Mouse (Mus musculus): ENCODE data around the gene Atpaf2. TPM values are rescaled to one million over a fixed set of nuclear protein-coding genes. Genes with fewer than 3 reads are reported as not detected.

The Atpaf2 gene
- polyA plus RNA-seq, 1 experiment from 2014 or later: 48.3 TPM

- Histone ChIP-seq H3K27ac (no peak overlapping the region), H3K9me3 (no peaks in the 10 kb centered on the region), H3K36me3 (no peaks in the 10 kb centered on the region), H3K4me2 (no peak overlapping the region), H3K4me3 (replicated peaks) (no peak overlapping the region), H3K9ac (no peak overlapping the region), H3K4me1 (no peaks in the 10 kb centered on the region), H3K27me3 (replicated peaks) (no peaks in the 10 kb centered on the region)
- 80% methylated on average over 6 of the region's 6 CpGs for WGBS
- no peak for ATAC-seq (ENCODE audit: insufficient read depth, low FRiP score, low read depth)
These were observed 26.9 kb downstream of the Atpaf2 start for GRCm38 (mm10) chr11:60391346-60391745.

GRCm38 (mm10) chr11:60387944-60388343 is 30.3 kb downstream of the Atpaf2 start:
- Histone ChIP-seq H3K27me3 (replicated peaks) (0 out of 2 replicates have a peak, but pooled peaks cover 4% of the 10 kb centered on the region), H3K4me2 (no peak overlapping the region), H3K4me3 (replicated peaks) (no peak overlapping the region), H3K9me3 (no peaks in the 10 kb centered on the region), H3K36me3 (no peaks in the 10 kb centered on the region), H3K27ac (no peak overlapping the region), H3K4me1 (peaks cover 5% of the 10 kb centered on the region; the same call in 1 of the 2 replicates), H3K9ac (no peak overlapping the region)
- 82% methylated on average over 2 of the region's 2 CpGs for WGBS
- ATAC-seq (ENCODE audit: insufficient read depth, low FRiP score, low read depth): no peak

GRCm38 (mm10) chr11:60385946-60386345 is 32.3 kb downstream of the Atpaf2 start:
- Histone ChIP-seq H3K4me3 (replicated peaks) (no peak overlapping the region), H3K36me3 (no peaks in the 10 kb centered on the region), H3K9me3 (no peaks in the 10 kb centered on the region), H3K9ac (no peak overlapping the region), H3K27me3 (replicated peaks) (0 out of 2 replicates have a peak, but pooled peaks cover 4% of the 10 kb centered on the region), H3K4me1 (peaks cover 5% of the 10 kb centered on the region; the same call in 1 of the 2 replicates), H3K27ac (no peak overlapping the region), H3K4me2 (no peak overlapping the region)
- 78% methylated on average over 5 of the region's 5 CpGs for WGBS
- no peak for ATAC-seq (ENCODE audit: insufficient read depth, low FRiP score, low read depth)

- Histone ChIP-seq H3K27me3 (replicated peaks) (0 out of 2 replicates have a peak, but pooled peaks cover 4% of the 10 kb centered on the region), H3K4me1 (peaks cover 5% of the 10 kb centered on the region; the same call in 1 of the 2 replicates), H3K36me3 (no peaks in the 10 kb centered on the region), H3K9ac (no peak overlapping the region), H3K4me3 (replicated peaks) (no peak overlapping the region), H3K4me2 (peak overlapping the region; percentile 34), H3K27ac (no peak overlapping the region), H3K9me3 (no peaks in the 10 kb centered on the region)
- no peak for ATAC-seq (ENCODE audit: insufficient read depth, low FRiP score, low read depth)
- WGBS: 6% methylated on average over 16 of the region's 16 CpGs
These were observed 33.4 kb downstream of the Atpaf2 start for GRCm38 (mm10) chr11:60384762-60385421.

GRCm38 (mm10) chr11:60383518-60383917 is 34.7 kb downstream of the Atpaf2 start:
- H3K9ac ChIP-seq: no peak overlapping the region
- 91% methylated on average over 6 of the region's 6 CpGs for WGBS
- ATAC-seq (ENCODE audit: insufficient read depth, low FRiP score, low read depth): no peak

GRCm38 (mm10) chr11:60374481-60374880 is 43.8 kb downstream of the Atpaf2 start:
- Histone ChIP-seq H3K27me3 (replicated peaks) (no peaks in the 10 kb centered on the region), H3K4me3 (replicated peaks) (no peak overlapping the region), H3K4me2 (no peak overlapping the region), H3K27ac (no peak overlapping the region), H3K9me3 (no peaks in the 10 kb centered on the region), H3K4me1 (no peaks in the 10 kb centered on the region), H3K9ac (no peak overlapping the region), H3K36me3 (no peaks in the 10 kb centered on the region)
- WGBS: 79% methylated on average over 6 of the region's 6 CpGs
- no peak for ATAC-seq (ENCODE audit: insufficient read depth, low FRiP score, low read depth)

More at GRCm38 (mm10) chr11:60383518-60383917, 34.7 kb downstream of the Atpaf2 start:
- Histone ChIP-seq H3K27ac (no peak overlapping the region), H3K36me3 (no peaks in the 10 kb centered on the region), H3K4me1 (peaks cover 5% of the 10 kb centered on the region; the same call in 1 of the 2 replicates), H3K27me3 (replicated peaks) (0 out of 2 replicates have a peak, but pooled peaks cover 4% of the 10 kb centered on the region), H3K4me3 (replicated peaks) (no peak overlapping the region), H3K4me2 (no peak overlapping the region), H3K9me3 (no peaks in the 10 kb centered on the region)

- ATAC-seq (ENCODE audit: insufficient read depth, low FRiP score, low read depth): no peak
- H3K27me3 ChIP-seq (replicated peaks): no peaks in the 10 kb centered on the region
- no peak overlapping the region for H3K4me2 ChIP-seq
- H3K9ac ChIP-seq: no peak overlapping the region
- WGBS: 80% methylated on average over 13 of the region's 13 CpGs
- peaks cover 5% of the 10 kb centered on the region for H3K4me1 ChIP-seq
- H3K36me3 ChIP-seq: no peaks in the 10 kb centered on the region
- H3K4me3 ChIP-seq (replicated peaks): no peak overlapping the region
- no peak overlapping the region for H3K27ac ChIP-seq
- no peaks in the 10 kb centered on the region for H3K9me3 ChIP-seq
These were observed 47.8 kb downstream of the Atpaf2 start for GRCm38 (mm10) chr11:60370431-60370830.

- H3K9me3 ChIP-seq: no peaks in the 10 kb centered on the region
- no peaks in the 10 kb centered on the region for H3K27me3 ChIP-seq (replicated peaks)
- WGBS: 69% methylated on average over 4 of the region's 4 CpGs
- H3K4me1 ChIP-seq: peaks cover 8% of the 10 kb centered on the region
- ATAC-seq (ENCODE audit: insufficient read depth, low FRiP score, low read depth): no peak
- no peak overlapping the region for H3K27ac ChIP-seq
- H3K36me3 ChIP-seq: no peaks in the 10 kb centered on the region
- no peak overlapping the region for H3K9ac ChIP-seq
- H3K4me3 ChIP-seq (replicated peaks): no peak overlapping the region
- no peak overlapping the region for H3K4me2 ChIP-seq
These were observed 48.8 kb downstream of the Atpaf2 start for GRCm38 (mm10) chr11:60369448-60369847.

GRCm38 (mm10) chr11:60368909-60369308 is 49.3 kb downstream of the Atpaf2 start:
- WGBS: 70% methylated on average over 4 of the region's 4 CpGs
- Histone ChIP-seq H3K4me3 (replicated peaks) (no peak overlapping the region), H3K4me2 (no peak overlapping the region), H3K36me3 (no peaks in the 10 kb centered on the region), H3K9ac (no peak overlapping the region), H3K27ac (no peak overlapping the region), H3K9me3 (no peaks in the 10 kb centered on the region), H3K4me1 (peaks cover 8% of the 10 kb centered on the region), H3K27me3 (replicated peaks) (no peaks in the 10 kb centered on the region)
- ATAC-seq (ENCODE audit: insufficient read depth, low FRiP score, low read depth): no peak

GRCm38 (mm10) chr11:60367256-60367655 is 51.0 kb downstream of the Atpaf2 start:
- no peak for ATAC-seq (ENCODE audit: insufficient read depth, low FRiP score, low read depth)
- Histone ChIP-seq H3K9me3 (no peaks in the 10 kb centered on the region), H3K4me3 (replicated peaks) (no peak overlapping the region), H3K36me3 (no peaks in the 10 kb centered on the region), H3K27ac (no peak overlapping the region), H3K4me2 (no peak overlapping the region), H3K27me3 (replicated peaks) (no peaks in the 10 kb centered on the region), H3K4me1 (peaks cover 8% of the 10 kb centered on the region), H3K9ac (no peak overlapping the region)
- 50% methylated on average over 3 of the region's 3 CpGs for WGBS

GRCm38 (mm10) chr11:60366239-60367019 is 51.8 kb downstream of the Atpaf2 start:
- no peak overlapping the region for H3K4me2 ChIP-seq
- H3K27ac ChIP-seq: peak overlapping the region; percentile 13; the same call in 1 of the 2 replicates
- no peaks in the 10 kb centered on the region for H3K9me3 ChIP-seq
- H3K4me3 ChIP-seq (replicated peaks): no peak overlapping the region
- H3K9ac ChIP-seq: no peak overlapping the region; the same call in 1 of the 2 replicates
- ATAC-seq (ENCODE audit: insufficient read depth, low FRiP score, low read depth): 0 out of 2 replicates have a peak, but pooled peaks have one; percentile 53
- no peaks in the 10 kb centered on the region for H3K27me3 ChIP-seq (replicated peaks)
- WGBS: 25% methylated on average over 16 of the region's 16 CpGs
- peaks cover 8% of the 10 kb centered on the region for H3K4me1 ChIP-seq
- H3K36me3 ChIP-seq: no peaks in the 10 kb centered on the region

- Histone ChIP-seq H3K4me2 (no peak overlapping the region), H3K27ac (no peak overlapping the region), H3K4me1 (peaks cover 4% of the 10 kb centered on the region; the same call in 1 of the 2 replicates), H3K4me3 (replicated peaks) (no peak overlapping the region), H3K9ac (no peak overlapping the region), H3K9me3 (no peaks in the 10 kb centered on the region), H3K36me3 (no peaks in the 10 kb centered on the region), H3K27me3 (replicated peaks) (no peaks in the 10 kb centered on the region)
- 60% methylated on average over 5 of the region's 5 CpGs for WGBS
- ATAC-seq (ENCODE audit: insufficient read depth, low FRiP score, low read depth): no peak
These were observed 57.5 kb downstream of the Atpaf2 start for GRCm38 (mm10) chr11:60360631-60361201.

Measured in stomach, embryonic 15.5 days (tissue).